Mouse (Mus musculus) stomach, embryonic 16.5 days (tissue): ENCODE results near the gene Chrne. TPM values are rescaled to one million over a fixed set of nuclear protein-coding genes. Genes with fewer than 3 reads are reported as not detected.

Experiments
- ATAC-seq: fragments of 200-750 bp; cut with Nextera tagmentation; 2 replicates; pipeline ENCODE4 v1.8.0; 2017; ENCODE audit warnings: moderate number of reproducible peaks, moderate TSS enrichment; ENCODE audit not compliant: insufficient read depth, low FRiP score
- H3K27ac ChIP-seq: fragments of 300-500 bp; sonication (generic); 2 replicates; pipeline ENCODE4 v1.5.1; 2014; ENCODE audit warnings: low read length
- H3K27me3 ChIP-seq: fragments of 300-500 bp; sonication (generic); 2 replicates; pipeline ENCODE4 v1.6.1; 2014; ENCODE audit warnings: low read length, control low read depth, mixed read lengths; ENCODE audit not compliant: control insufficient read depth, insufficient read depth
- H3K36me3 ChIP-seq: fragments of 300-500 bp; sonication (generic); 2 replicates; pipeline ENCODE4 v1.6.1; 2014; ENCODE audit warnings: low read length; ENCODE audit not compliant: control insufficient read depth, insufficient read depth
- H3K4me1 ChIP-seq: fragments of 300-500 bp; sonication (generic); 2 replicates; pipeline ENCODE4 v1.6.1; 2014; ENCODE audit warnings: low read length, control low read depth, mixed read lengths; ENCODE audit not compliant: control insufficient read depth, insufficient read depth
- H3K4me2 ChIP-seq: fragments of 300-500 bp; sonication (generic); 2 replicates; pipeline ENCODE4 v1.6.1; 2014; ENCODE audit warnings: low read depth, low read length, mixed read lengths
- H3K4me3 ChIP-seq: fragments of 300-500 bp; sonication (generic); replicated peaks from 2 replicates; pipeline ENCODE4 v1.5.1; 2014; ENCODE audit warnings: mild to moderate bottlenecking, low read length
- H3K9ac ChIP-seq: fragments of 300-500 bp; sonication (generic); 2 replicates; pipeline ENCODE4 v1.6.1; 2014; ENCODE audit warnings: low read length
- H3K9me3 ChIP-seq: fragments of 300-500 bp; sonication (generic); replicated peaks from 2 replicates; pipeline ENCODE4 v1.6.1; 2016; ENCODE audit warnings: low read length, control low read depth; ENCODE audit not compliant: control insufficient read depth
- WGBS: fragments of 180-500 bp; shearing (Covaris S2); extraction: QIAGEN DNeasy Blood & Tissue Kit; methylation state at CpG from one replicate; pipeline ENCODE4 v1.1.7; 2014; 5-methylcytosine and 5-hydroxymethylcytosine counted together
- polyA plus RNA-seq: library from polyadenylated mRNA; unstranded; fragments of >200 nt; fragmentation: Nextera tagmentation; extraction: Ambion mirVana; gene quantifications from 2 replicates; pipeline ENCODE4 v1.2.1, GENCODE M21; 2015

Chrne gene
- polyA plus RNA-seq, 1 experiment from 2014 or later: 0.37 TPM

GRCm38 (mm10) chr11:70621972-70622814, 3.2 kb upstream of the Chrne start:
- 36% methylated on average over 7 of the region's 7 CpGs for WGBS

GRCm38 (mm10) chr11:70615516-70616093, 3.4 kb downstream of the Chrne start, which contains the start of gene 4930544D05Rik:
4930544D05Rik (plus strand) TSS chr11:70615848.
- 14% methylated on average over 21 of the region's 21 CpGs for WGBS
- ATAC-seq: 0 out of 2 replicates have a peak, but pooled peaks have one; percentile 1
- H3K27me3 ChIP-seq: no peaks in the 10 kb centered on the region

More at GRCm38 (mm10) chr11:70621972-70622814, 3.2 kb upstream of the Chrne start:
- Histone ChIP-seq H3K27me3 (no peaks in the 10 kb centered on the region), H3K9ac (0 out of 2 replicates have a peak overlapping the region, but pooled peaks have one; percentile 36), H3K4me1 (peaks cover 8% of the 10 kb centered on the region; the same call in 1 of the 2 replicates), H3K9me3 (no peaks in the 10 kb centered on the region), H3K4me3 (no peak overlapping the region), H3K4me2 (no peak overlapping the region), H3K27ac (peak overlapping the region; percentile 4; the same call in 1 of the 2 replicates), H3K36me3 (no peaks in the 10 kb centered on the region)
- no peak; the same call in 1 of the 2 replicates for ATAC-seq

GRCm38 (mm10) chr11:70615074-70615473, 3.9 kb downstream of the Chrne start:
- Histone ChIP-seq H3K4me3 (peak overlapping the region; percentile 51), H3K27me3 (no peaks in the 10 kb centered on the region), H3K4me1 (peaks cover 13% of the 10 kb centered on the region), H3K36me3 (peaks cover 9% of the 10 kb centered on the region), H3K27ac (peak overlapping the region; percentile 83), H3K4me2 (peak overlapping the region; percentile 94), H3K9ac (peak overlapping the region; percentile 69), H3K9me3 (no peaks in the 10 kb centered on the region)
- ATAC-seq: peak; percentile 87
- WGBS: 1% methylated on average over 17 of the region's 17 CpGs

More at GRCm38 (mm10) chr11:70615516-70616093, 3.4 kb downstream of the Chrne start, which contains the start of gene 4930544D05Rik:
- Histone ChIP-seq H3K9ac (peak within 1 kb of the TSS; percentile 69), H3K4me1 (peaks cover 13% of the 10 kb centered on the region), H3K27ac (peak within 1 kb of the TSS; percentile 83), H3K9me3 (no peaks in the 10 kb centered on the region), H3K4me3 (peak within 1 kb of the TSS; percentile 51), H3K36me3 (peaks cover 7% of the 10 kb centered on the region; the same call in 1 of the 2 replicates), H3K4me2 (peak within 1 kb of the TSS; percentile 94)

- WGBS: 74% methylated on average over 7 of the region's 7 CpGs
- H3K4me1 ChIP-seq: peaks cover 13% of the 10 kb centered on the region
- no peak for ATAC-seq
- no peak overlapping the region for H3K27ac ChIP-seq
- no peak overlapping the region for H3K4me3 ChIP-seq
- no peak overlapping the region for H3K4me2 ChIP-seq
- peaks cover 23% of the 10 kb centered on the region for H3K36me3 ChIP-seq
- H3K27me3 ChIP-seq: no peaks in the 10 kb centered on the region
- no peaks in the 10 kb centered on the region for H3K9me3 ChIP-seq
- no peak overlapping the region for H3K9ac ChIP-seq
Measured at GRCm38 (mm10) chr11:70612505-70612904, 6.5 kb downstream of the Chrne start.

DNA sequence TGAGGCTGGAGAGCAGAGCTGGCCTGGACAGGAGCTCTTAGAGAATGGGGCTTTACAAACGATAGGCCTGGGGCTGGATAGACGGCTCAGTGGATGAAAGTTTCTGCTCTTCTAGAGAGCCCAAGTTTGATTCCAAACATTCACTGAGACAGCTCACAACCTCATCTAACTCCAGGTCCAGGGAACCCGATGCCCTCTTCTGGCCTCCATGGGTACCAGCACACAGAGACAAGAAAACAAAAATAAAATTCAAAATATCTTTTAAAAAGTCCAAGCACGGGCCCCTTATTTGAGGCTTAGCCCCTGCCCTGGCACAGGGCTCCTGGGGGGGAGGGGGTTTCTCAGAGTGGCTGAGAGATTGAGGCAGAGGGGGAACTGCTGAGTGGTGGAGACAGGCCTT, 8.3 kb downstream of the Chrne start:
- peaks cover 25% of the 10 kb centered on the region for H3K36me3 ChIP-seq
- no peak overlapping the region for H3K4me2 ChIP-seq
- H3K27me3 ChIP-seq: no peaks in the 10 kb centered on the region
- peaks cover 12% of the 10 kb centered on the region for H3K4me1 ChIP-seq
- H3K4me3 ChIP-seq: no peak overlapping the region
- no peak for ATAC-seq
- H3K27ac ChIP-seq: no peak overlapping the region
- no peak overlapping the region for H3K9ac ChIP-seq
- H3K9me3 ChIP-seq: no peaks in the 10 kb centered on the region
- WGBS: 83% methylated on average over 4 of the region's 4 CpGs

GRCm38 (mm10) chr11:70608381-70609066, 10.5 kb downstream of the Chrne start:
- H3K27ac ChIP-seq: no peak overlapping the region
- peaks cover 25% of the 10 kb centered on the region for H3K36me3 ChIP-seq

GRCm38 (mm10) chr11:70607611-70608010, 11.4 kb downstream of the Chrne start:
- Histone ChIP-seq H3K4me1 (no peaks in the 10 kb centered on the region), H3K4me2 (no peak overlapping the region), H3K9me3 (no peaks in the 10 kb centered on the region), H3K27me3 (no peaks in the 10 kb centered on the region), H3K4me3 (no peak overlapping the region), H3K9ac (no peak overlapping the region), H3K36me3 (peaks cover 22% of the 10 kb centered on the region), H3K27ac (no peak overlapping the region)
- 83% methylated on average over 9 of the region's 9 CpGs for WGBS
- ATAC-seq: no peak

More at GRCm38 (mm10) chr11:70608381-70609066, 10.5 kb downstream of the Chrne start:
- H3K4me1 ChIP-seq: no peaks in the 10 kb centered on the region
- H3K9ac ChIP-seq: no peak overlapping the region
- no peak overlapping the region for H3K4me3 ChIP-seq
- ATAC-seq: no peak
- H3K27me3 ChIP-seq: no peaks in the 10 kb centered on the region
- no peak overlapping the region for H3K4me2 ChIP-seq
- 90% methylated on average over 26 of the region's 26 CpGs for WGBS
- H3K9me3 ChIP-seq: no peaks in the 10 kb centered on the region

DNA sequence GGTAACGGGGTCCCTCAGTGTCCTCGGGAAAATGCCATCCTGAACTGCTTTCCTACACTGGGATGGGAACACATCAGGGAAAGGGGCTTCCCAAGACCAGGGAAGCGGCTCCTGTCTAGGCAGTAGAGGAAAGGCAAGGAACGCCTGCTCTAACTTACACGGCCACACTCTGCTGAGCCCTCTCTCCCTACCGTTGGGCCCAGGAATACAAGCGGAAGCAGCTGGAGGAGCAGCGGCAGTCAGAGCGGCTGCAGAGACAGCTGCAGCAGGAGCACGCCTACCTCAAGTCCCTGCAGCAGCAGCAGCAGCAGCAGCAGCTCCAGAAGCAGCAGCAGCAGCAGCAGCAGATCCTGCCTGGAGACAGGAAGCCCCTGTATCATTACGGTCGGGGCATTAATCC, 12.3 kb downstream of the Chrne start:
- peaks cover 22% of the 10 kb centered on the region for H3K36me3 ChIP-seq
- 72% methylated on average over 12 of the region's 12 CpGs for WGBS
- no peak for ATAC-seq

More for the DNA sequence above, 12.3 kb downstream of the Chrne start:
- no peaks in the 10 kb centered on the region for H3K9me3 ChIP-seq
- H3K27me3 ChIP-seq: no peaks in the 10 kb centered on the region
- no peak overlapping the region for H3K9ac ChIP-seq
- no peak overlapping the region for H3K4me3 ChIP-seq
- no peaks in the 10 kb centered on the region for H3K4me1 ChIP-seq
- H3K4me2 ChIP-seq: no peak overlapping the region
- no peak overlapping the region for H3K27ac ChIP-seq
